In genomic region chr4:70579654-70580053, GRCm38 (mm10) we compare ENCODE assay signal across 8 mouse cellular contexts. TPM values are rescaled to one million over a fixed set of nuclear protein-coding genes. Genes with fewer than 3 reads are reported as not detected.
DNase-seq lines count a peak whose midpoint lies in the region; ATAC-seq and TF ChIP-seq lines count a peak whose summit lies in the region.

No protein-coding gene starts in this region.

- CTCF ChIA-PET in Patski (lab: Charles Lee): interaction anchor here (2.3 kb wide), 1 partner anchor 126 kb away, joined by 15 read pairs; no protein-coding TSS in a partner anchor

- TF ChIP-seq CTCF in Patski (IDR thresholded peaks at IDR 0.05): peak; percentile 42
- peak; percentile 67 for TF ChIP-seq CTCF in left cerebral cortex, adult 2 months (IDR thresholded peaks at IDR 0.05)

- 37% methylated on average over 3 of the region's 3 CpGs for WGBS in kidney, embryonic 15.5 days
- WGBS in hindbrain, embryonic 12.5 days: 60% methylated on average over 3 of the region's 3 CpGs
- WGBS in midbrain, embryonic 16.5 days: 57% methylated on average over 3 of the region's 3 CpGs

- no peaks in the 10 kb centered on the region for H3K4me1 ChIP-seq in kidney, embryonic 15.5 days
- H3K4me1 ChIP-seq in hindbrain, embryonic 12.5 days: no peaks in the 10 kb centered on the region
- H3K4me1 ChIP-seq in midbrain, embryonic 16.5 days (ENCODE audit: control insufficient read depth, insufficient read depth, low read length): no peaks in the 10 kb centered on the region

- POLR2A ChIA-PET in Patski (lab: Charles Lee): no interaction called here

- no peak overlapping the region for H3K27ac ChIP-seq in kidney, embryonic 15.5 days
- no peak overlapping the region for H3K27ac ChIP-seq in hindbrain, embryonic 12.5 days
- no peak overlapping the region for H3K27ac ChIP-seq in left cerebral cortex, adult 2 months
- H3K27ac ChIP-seq in midbrain, embryonic 16.5 days (ENCODE audit: low read length): no peak overlapping the region

- ATAC-seq in kidney, embryonic 15.5 days (replicated peaks; ENCODE audit: low FRiP score): no peak
- no peak for ATAC-seq in Patski
- 0 out of 2 replicates have a peak, but pooled peaks have one; percentile 26 for ATAC-seq in hindbrain, embryonic 12.5 days (ENCODE audit: low FRiP score)
- no peak for ATAC-seq in midbrain, embryonic 16.5 days

- in situ Hi-C loops in Patski (cut with MboI; ENCODE audit: low pct_unique_long_range_greater_than_20kb): loop anchor here (5.0 kb wide), 1 partner anchor 117 kb away; no protein-coding TSS in a partner anchor

- H3K4me3 ChIP-seq in kidney, embryonic 15.5 days (replicated peaks): no peak overlapping the region
- H3K4me3 ChIP-seq in hindbrain, embryonic 12.5 days: no peak overlapping the region
- H3K4me3 ChIP-seq in left cerebral cortex, adult 2 months: no peak overlapping the region
- H3K4me3 ChIP-seq in midbrain, embryonic 16.5 days (ENCODE audit: low read depth, low read length): no peak overlapping the region

- intact Hi-C loops in left cerebral cortex, adult 2 months (cut with DNase I): loop anchor here (1.0 kb wide), 2 partner anchors 44 to 127 kb away; no protein-coding TSS in a partner anchor

- peak; percentile 5 for DNase-seq in kidney, adult 11 months
- no peak for DNase-seq in Patski (ENCODE audit: low read depth, low spot score)
- peak; percentile 20 for DNase-seq in cerebellum, adult 11-12 months
- DNase-seq in left cerebral cortex, adult 2 months (ENCODE audit: extremely low spot score in 1 of 2, low spot score in 2 of 2): peak; percentile 44 to 60
- DNase-seq in right cerebral cortex, adult 2 months (ENCODE audit: low spot score in 2 of 2): peak; percentile 66 to 76

- H3K36me3 ChIP-seq in kidney, embryonic 15.5 days: no peaks in the 10 kb centered on the region
- H3K36me3 ChIP-seq in hindbrain, embryonic 12.5 days: no peaks in the 10 kb centered on the region
- no peaks in the 10 kb centered on the region for H3K36me3 ChIP-seq in midbrain, embryonic 16.5 days (ENCODE audit: control insufficient read depth, insufficient read depth, low read length)

- no peak overlapping the region for H3K9ac ChIP-seq in kidney, embryonic 15.5 days
- H3K9ac ChIP-seq in hindbrain, embryonic 12.5 days: no peak overlapping the region
- H3K9ac ChIP-seq in midbrain, embryonic 16.5 days (ENCODE audit: low read depth, low read length): no peak overlapping the region

- H3K27me3 ChIP-seq in kidney, embryonic 15.5 days: no peaks in the 10 kb centered on the region
- H3K27me3 ChIP-seq in Patski: peaks cover 7% of the 10 kb centered on the region
- H3K27me3 ChIP-seq in hindbrain, embryonic 12.5 days: no peaks in the 10 kb centered on the region
- no peaks in the 10 kb centered on the region for H3K27me3 ChIP-seq in midbrain, embryonic 16.5 days (ENCODE audit: control insufficient read depth, insufficient read depth, low read depth, low read length)

- no peak overlapping the region for H3K4me2 ChIP-seq in kidney, embryonic 15.5 days
- no peak overlapping the region for H3K4me2 ChIP-seq in hindbrain, embryonic 12.5 days (replicated peaks)
- no peak overlapping the region for H3K4me2 ChIP-seq in midbrain, embryonic 16.5 days (ENCODE audit: low read length)

- H3K9me3 ChIP-seq in kidney, embryonic 15.5 days (replicated peaks): no peaks in the 10 kb centered on the region
- no peaks in the 10 kb centered on the region for H3K9me3 ChIP-seq in hindbrain, embryonic 12.5 days (replicated peaks)
- no peaks in the 10 kb centered on the region for H3K9me3 ChIP-seq in midbrain, embryonic 16.5 days (replicated peaks; ENCODE audit: control insufficient read depth, low read length, poor library complexity, severe bottlenecking)

RNA-seq across cellular contexts. Expression of gene Megf9, which starts 44.9 kb away (rescaled TPM):
- polyA plus RNA-seq in kidney, embryonic 15.5 days (2015; fragmentation: Nextera tagmentation; extraction: Ambion mirVana): 12.8 and 13.6 TPM in 2 replicates
- polyA plus RNA-seq in Patski (2021): 7.0 TPM
- polyA plus RNA-seq in hindbrain, embryonic 12.5 days (2016; fragmentation: Nextera tagmentation; extraction: Ambion mirVana): 35.5 and 37.4 TPM in 2 replicates
- total RNA-seq in left cerebral cortex, adult 2 months (2021): 100 to 1,000 TPM; 109 to 115 TPM
- polyA plus RNA-seq in midbrain, embryonic 16.5 days (2015; fragmentation: Nextera tagmentation; extraction: Ambion mirVana): 26.1 and 29.1 TPM in 2 replicates
